Mouse (Mus musculus) lung, adult 2 months (tissue): ENCODE measurements around the gene Ankrd24.

Experiments
- CTCF ChIP-seq: fragments of 200-500 bp; IDR thresholded peaks from 2 replicates; pipeline ENCODE4 v1.5.1; 2011; ENCODE audit warnings: mild to moderate bottlenecking, low read length, control low read depth; ENCODE audit not compliant: insufficient read depth
- POLR2A ChIP-seq: fragments of 200-500 bp; IDR thresholded peaks from 2 replicates; pipeline ENCODE4 v1.6.1; 2011; ENCODE audit warnings: low read depth, mild to moderate bottlenecking, control low read depth, low read length, borderline replicate concordance; ENCODE audit errors: extremely low read depth

DNA sequence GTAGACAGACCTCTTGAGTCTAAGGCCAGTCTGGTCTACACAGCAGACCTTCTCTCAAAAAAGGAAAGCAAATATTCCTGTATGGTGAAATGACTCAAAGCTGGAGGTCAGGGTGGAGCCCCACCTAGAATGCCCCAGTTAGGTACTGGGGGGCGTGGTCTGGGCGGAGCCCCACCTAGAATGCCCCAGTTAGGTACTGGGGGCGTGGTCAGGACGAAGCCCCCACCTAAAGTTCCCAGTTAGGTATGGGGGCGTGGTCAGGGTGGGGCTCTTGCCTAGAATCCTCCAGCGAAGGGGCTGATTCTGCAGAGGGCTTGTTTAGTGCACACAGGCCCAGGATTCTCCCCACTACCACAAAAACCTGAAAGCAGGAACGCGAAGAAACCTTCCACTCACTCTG lies 4.9 kb upstream of the Ankrd24 start:
- no peak for TF ChIP-seq CTCF
- TF ChIP-seq POLR2A, result no peak
